Mouse (Mus musculus) heart, embryonic 13.5 days (tissue): ENCODE measurements around the gene Vinac1. TPM values are rescaled to one million over a fixed set of nuclear protein-coding genes. Genes with fewer than 3 reads are reported as not detected.

Experiments
- polyA plus RNA-seq: library from polyadenylated mRNA; unstranded; fragments of >200 nt; fragmentation: Nextera tagmentation; extraction: Ambion mirVana; gene quantifications from 2 replicates; pipeline ENCODE4 v1.2.1, GENCODE M21; 2015

Vinac1 gene
- polyA plus RNA-seq, 1 experiment from 2014 or later = 0.05 TPM

Other genes starting within 250 kb of the Vinac1 start
- gene Tmem87b, start 230.1 kb downstream of the Vinac1 start, polyA plus RNA-seq = 23.2 and 25.6 TPM in 2 replicates
- 1.6 and 1.8 TPM in 2 replicates for gene Fbln7, start 185.2 kb downstream of the Vinac1 start, polyA plus RNA-seq
- gene Zc3h8, start 104.1 kb downstream of the Vinac1 start, polyA plus RNA-seq = 5.6 and 6.5 TPM in 2 replicates
- gene Zc3h6, start 80.8 kb downstream of the Vinac1 start, polyA plus RNA-seq = 1.2 and 1.3 TPM in 2 replicates
- 10.4 and 11.8 TPM in 2 replicates for gene Gm10762, start 80.4 kb downstream of the Vinac1 start, polyA plus RNA-seq
- 7.4 and 7.5 TPM in 2 replicates for gene Ttl, start 17.8 kb upstream of the Vinac1 start, polyA plus RNA-seq
- gene Polr1b, start 52.8 kb upstream of the Vinac1 start, polyA plus RNA-seq = 15.4 and 16.7 TPM in 2 replicates
- 16.6 and 18.3 TPM in 2 replicates for gene Chchd5, start 81.5 kb upstream of the Vinac1 start, polyA plus RNA-seq
- gene Slc20a1, start 150.6 kb upstream of the Vinac1 start, polyA plus RNA-seq = 24.9 and 29.9 TPM in 2 replicates
- gene Ckap2l, start 249.0 kb upstream of the Vinac1 start, polyA plus RNA-seq = 40.0 and 40.4 TPM in 2 replicates